Mouse (Mus musculus) liver, embryonic 14.5 days (tissue): ENCODE measurements around the gene Cxcr1. TPM values are rescaled to one million over a fixed set of nuclear protein-coding genes. Genes with fewer than 3 reads are reported as not detected.

Experiments used
- ATAC-seq: fragments of 200-750 bp; cut with Nextera tagmentation; 2 replicates; pipeline ENCODE4 v1.8.0; 2017; ENCODE audit warnings: moderate number of reproducible peaks, mild to moderate bottlenecking, moderate library complexity; ENCODE audit not compliant: insufficient read depth
- DNase-seq, 3 experiments: peaks; one replicate each; pipeline ENCODE4 v3.0.0-alpha.2; 2012 to 2013; ENCODE audit warnings: low read depth in 3 of 3, low spot score in 3 of 3
- H3K27ac ChIP-seq: fragments of 300-500 bp; sonication (generic); 2 replicates; pipeline ENCODE4 v1.5.1; 2014; ENCODE audit warnings: moderate library complexity, mild to moderate bottlenecking, control low read depth, inconsistent platforms
- H3K27me3 ChIP-seq: fragments of 300-500 bp; sonication (generic); 2 replicates; pipeline ENCODE4 v1.6.1; 2014; ENCODE audit warnings: mild to moderate bottlenecking, low read length, moderate library complexity; ENCODE audit not compliant: control insufficient read depth, insufficient read depth
- H3K36me3 ChIP-seq: fragments of 300-500 bp; sonication (generic); replicated peaks from 2 replicates; pipeline ENCODE4 v1.6.1; 2014; ENCODE audit warnings: low read depth; ENCODE audit not compliant: control insufficient read depth, insufficient read depth
- H3K4me1 ChIP-seq, 2 experiments: fragments of 200-500 bp in 1 of 2; fragments of 300-500 bp in 1 of 2; sonication (generic) in 1 of 2; replicated peaks; 2 replicates each; pipeline ENCODE4 v1.6.1; 2012 to 2014; ENCODE audit warnings: antibody characterized with exemption in 1 of 2, inconsistent platforms in 1 of 2, low read length in 1 of 2; ENCODE audit not compliant: control insufficient read depth in 2 of 2, insufficient read depth in 2 of 2
- H3K4me2 ChIP-seq: fragments of 300-500 bp; sonication (generic); 2 replicates; pipeline ENCODE4 v1.6.1; 2014; ENCODE audit warnings: low read depth, mild to moderate bottlenecking, control low read depth, moderate library complexity
- H3K4me3 ChIP-seq, 2 experiments: fragments of 200-500 bp in 1 of 2; fragments of 300-500 bp in 1 of 2; sonication (generic) in 1 of 2; 2 replicates each; pipeline ENCODE4 v1.5.1; 2012 to 2014; ENCODE audit warnings: low read depth in 2 of 2, low read length in 2 of 2, mild to moderate bottlenecking in 2 of 2, control low read depth in 1 of 2, inconsistent platforms in 1 of 2, moderate library complexity in 1 of 2; ENCODE audit not compliant: insufficient read depth in 1 of 2
- H3K9ac ChIP-seq: fragments of 300-500 bp; sonication (generic); replicated peaks from 2 replicates; pipeline ENCODE4 v1.6.1; 2014; ENCODE audit warnings: mild to moderate bottlenecking, control low read depth, moderate library complexity
- H3K9me3 ChIP-seq: fragments of 300-500 bp; sonication (generic); 2 replicates; pipeline ENCODE4 v1.6.1; 2016; ENCODE audit warnings: low read length, mixed read lengths; ENCODE audit not compliant: control insufficient read depth
- CTCF ChIP-seq: IDR thresholded peaks from 2 replicates; pipeline ENCODE4 v1.5.1; 2016; ENCODE audit warnings: antibody characterized with exemption, low read depth, control low read depth
- EP300 ChIP-seq: IDR thresholded peaks from 2 replicates; pipeline ENCODE4 v1.6.1; 2016; ENCODE audit warnings: antibody characterized with exemption, low read depth
- WGBS: fragments of 180-500 bp; shearing (Covaris S2); extraction: QIAGEN DNeasy Blood & Tissue Kit; methylation state at CpG from one replicate; pipeline ENCODE4 v1.1.7; 2014; ENCODE audit not compliant: insufficient replicate concordance; 5-methylcytosine and 5-hydroxymethylcytosine counted together
- polyA plus RNA-seq, 2 experiments: library from polyadenylated mRNA; depleted of rRNA in 1 of 2; stranded (reverse) in 1 of 2; unstranded in 1 of 2; fragments of >200 nt; fragmentation: Nextera tagmentation in 1 of 2; extraction: Ambion mirVana in 1 of 2; gene quantifications; 2 replicates each; pipeline versions ENCODE4 v1.2.1 to v1.2.3; 2012 to 2014

Gene Cxcr1
- polyA plus RNA-seq, 2 experiments = not detected

DNA sequence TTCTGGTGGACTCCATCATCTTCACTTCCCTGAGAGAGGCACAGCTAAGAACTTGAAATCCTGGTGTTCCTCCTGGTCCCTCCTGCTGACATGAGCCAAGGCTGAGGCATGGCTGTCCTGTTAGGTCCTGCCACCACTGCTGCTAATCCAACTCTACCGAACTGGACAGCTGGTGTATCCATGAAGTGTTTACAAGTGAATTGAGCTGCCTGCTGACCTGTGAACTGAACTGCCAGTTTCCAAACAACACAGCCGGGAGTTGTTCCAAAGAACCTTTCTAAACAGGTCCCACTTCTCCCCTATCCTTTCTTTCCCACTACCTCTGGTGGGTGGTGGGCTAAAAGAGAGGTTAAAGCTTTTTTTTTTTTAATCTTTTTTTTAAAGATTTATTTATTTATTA lies 35.5 kb upstream of the Cxcr1 start:
- no peak for ATAC-seq
- 66% methylated on average over 2 of the region's 2 CpGs for WGBS

DNA sequence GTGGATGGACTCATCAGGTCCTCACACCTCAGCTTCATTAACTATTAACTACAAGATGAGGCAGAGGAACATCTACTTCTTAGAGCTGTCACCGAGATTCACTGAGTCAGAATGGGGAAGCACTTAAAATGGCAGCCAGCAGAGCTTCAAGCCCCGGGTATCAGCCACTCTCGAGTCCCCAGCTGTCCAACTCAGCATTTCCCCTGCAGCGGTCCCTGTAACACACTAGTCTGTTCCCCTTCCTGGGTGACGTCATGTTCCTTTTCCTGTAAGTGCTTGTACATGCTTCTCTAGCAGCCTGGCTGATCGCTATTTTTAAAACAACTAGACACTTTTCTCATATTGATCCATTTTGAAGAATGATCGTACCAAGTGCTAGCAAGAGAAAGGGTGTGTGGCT lies 32.9 kb upstream of the Cxcr1 start:
- Histone ChIP-seq H3K4me2 (0 out of 2 replicates have a peak overlapping the region, but pooled peaks have one; percentile 3), H3K36me3 (no peaks in the 10 kb centered on the region), H3K27ac (no peak overlapping the region), H3K4me1 (peaks cover 2 to 8% of the 10 kb centered on the region in 2 experiments; a peak in 3 of 4 replicates), H3K9me3 (no peaks in the 10 kb centered on the region), H3K4me3 (no peak overlapping the region), H3K27me3 (no peaks in the 10 kb centered on the region), H3K9ac (no peak overlapping the region)
- no peak for ATAC-seq
- peak in 1 of 3 experiments; percentile 41 for DNase-seq
- TF ChIP-seq EP300 (no peak), CTCF (no peak)
- WGBS = 18% methylated on average over 7 of the region's 7 CpGs

More for the DNA sequence above, 35.5 kb upstream of the Cxcr1 start:
- no peak overlapping the region for H3K9ac ChIP-seq
- DNase-seq = no peak
- H3K9me3 ChIP-seq = no peaks in the 10 kb centered on the region
- peaks cover 2 to 8% of the 10 kb centered on the region in 2 experiments; a peak in 3 of 4 replicates for H3K4me1 ChIP-seq
- H3K4me2 ChIP-seq = no peak overlapping the region
- no peak overlapping the region for H3K4me3 ChIP-seq
- H3K27me3 ChIP-seq = no peaks in the 10 kb centered on the region
- no peak for TF ChIP-seq EP300
- H3K36me3 ChIP-seq = no peaks in the 10 kb centered on the region
- H3K27ac ChIP-seq = no peak overlapping the region

DNA sequence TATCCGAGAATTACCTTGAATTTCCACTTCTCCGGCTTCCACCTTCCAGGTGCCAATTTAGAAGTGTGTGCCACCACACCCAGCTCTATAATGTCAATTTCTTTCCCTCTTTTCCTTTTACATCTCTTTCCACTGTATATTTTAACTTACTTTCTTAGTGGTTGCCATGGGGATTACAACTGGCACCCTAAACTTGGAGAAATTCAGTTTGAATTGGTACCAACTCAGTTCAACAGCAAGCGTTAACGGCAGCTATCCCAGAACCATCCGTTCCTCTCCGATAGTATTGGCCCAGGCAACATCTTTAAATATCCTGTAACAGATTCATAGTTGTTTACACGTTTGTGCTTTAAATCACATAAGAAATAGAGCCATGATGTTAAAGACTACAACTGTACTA lies 25.5 kb upstream of the Cxcr1 start:
- no peaks in the 10 kb centered on the region for H3K27me3 ChIP-seq
- 81% methylated on average over 7 of the region's 7 CpGs for WGBS
- no peak overlapping the region for H3K4me3 ChIP-seq
- H3K9ac ChIP-seq = no peak overlapping the region
- ATAC-seq = no peak
- no peak overlapping the region for H3K4me2 ChIP-seq
- no peak for DNase-seq
- H3K9me3 ChIP-seq = no peaks in the 10 kb centered on the region
- no peaks in the 10 kb centered on the region for H3K4me1 ChIP-seq
- H3K27ac ChIP-seq = no peak overlapping the region
- TF ChIP-seq EP300 (no peak), CTCF (no peak)
- no peaks in the 10 kb centered on the region for H3K36me3 ChIP-seq

DNA sequence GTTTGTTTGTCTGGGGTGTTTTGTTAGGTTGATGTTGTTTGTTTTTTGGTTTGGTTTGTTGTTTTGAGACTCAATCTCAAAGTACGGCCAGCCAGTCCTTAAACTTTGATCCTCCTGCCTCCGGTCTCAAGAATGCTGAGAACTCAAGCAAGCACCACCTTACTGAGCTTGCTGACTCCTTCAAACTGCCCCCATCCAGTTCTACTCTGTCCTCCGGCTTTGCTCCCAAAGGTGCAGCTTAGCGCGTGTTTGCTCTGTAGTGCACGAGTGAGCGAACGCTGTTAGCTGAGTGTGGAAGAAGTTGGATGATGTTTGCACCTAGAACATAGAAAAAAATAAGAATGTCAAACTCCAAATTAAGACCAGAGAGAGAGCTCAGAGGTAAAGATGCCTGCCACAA lies 14.5 kb upstream of the Cxcr1 start:
- no peaks in the 10 kb centered on the region for H3K9me3 ChIP-seq
- no peak overlapping the region for H3K9ac ChIP-seq
- H3K4me2 ChIP-seq = no peak overlapping the region
- H3K27ac ChIP-seq = no peak overlapping the region
- 82% methylated on average over 8 of the region's 8 CpGs for WGBS
- no peaks in the 10 kb centered on the region for H3K4me1 ChIP-seq
- no peak for TF ChIP-seq EP300
- no peak for TF ChIP-seq CTCF
- ATAC-seq (no peak), DNase-seq (no peak)
- H3K27me3 ChIP-seq = no peaks in the 10 kb centered on the region
- H3K4me3 ChIP-seq = no peak overlapping the region
- no peaks in the 10 kb centered on the region for H3K36me3 ChIP-seq

DNA sequence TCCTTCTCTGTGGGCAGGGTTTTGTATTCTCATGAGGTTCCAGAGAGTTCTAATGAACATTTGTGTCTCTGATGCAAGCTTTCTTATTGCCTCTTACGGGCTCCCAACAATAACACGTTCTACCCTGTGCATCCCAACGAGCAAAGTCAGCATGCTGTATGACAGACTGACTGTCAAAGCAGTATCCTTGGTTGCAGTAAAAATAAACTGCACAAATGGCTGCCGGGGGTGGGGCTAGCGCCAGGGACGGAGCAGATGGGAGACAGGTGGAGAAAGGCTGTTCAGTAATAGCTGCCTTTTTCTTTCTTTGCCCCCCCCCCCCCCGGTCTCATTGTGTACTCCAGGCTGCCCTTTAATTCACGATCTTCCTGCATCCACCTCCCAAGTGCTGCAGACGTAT lies 13.5 kb upstream of the Cxcr1 start:
- ATAC-seq = no peak
- Histone ChIP-seq H3K4me3 (no peak overlapping the region), H3K27ac (no peak overlapping the region), H3K36me3 (no peaks in the 10 kb centered on the region), H3K4me1 (no peaks in the 10 kb centered on the region), H3K9me3 (no peaks in the 10 kb centered on the region), H3K4me2 (no peak overlapping the region), H3K9ac (no peak overlapping the region), H3K27me3 (no peaks in the 10 kb centered on the region)
- DNase-seq = no peak
- 57% methylated on average over 9 of the region's 9 CpGs for WGBS
- no peak for TF ChIP-seq CTCF
